Mouse (Mus musculus): ENCODE data around the gene Smap2.
"Not testable (repeated sequence)": the region's sequence is repeated elsewhere in the genome, so short reads cannot be mapped to it uniquely, and the experiment has no call there.

DNA sequence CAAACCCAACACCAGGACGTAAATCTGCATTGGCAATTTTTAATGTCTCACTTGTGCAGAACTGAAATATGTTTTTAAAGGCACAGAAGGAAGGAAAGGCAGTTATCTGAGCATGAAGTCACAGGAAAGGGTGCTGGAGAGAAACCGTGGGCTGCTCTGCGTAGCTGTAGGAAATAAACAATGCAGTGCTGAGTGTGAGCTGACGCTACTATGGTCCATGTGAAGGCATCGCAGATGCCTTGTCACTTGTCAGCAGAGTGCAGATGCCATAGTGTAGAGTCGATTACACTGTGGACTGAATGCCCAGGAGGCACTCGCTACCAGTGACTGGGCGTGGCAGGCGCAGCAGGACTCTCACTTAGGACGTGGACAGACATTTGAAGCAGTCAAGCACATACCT, 42.2 kb upstream of the Smap2 start:
- not testable (repeated sequence) for TF ChIP-seq POLR2A (IDR thresholded peaks at IDR 0.05; ENCODE audit: borderline replicate concordance, low read depth, low read length); CTCF (IDR thresholded peaks at IDR 0.05; ENCODE audit: low read depth, low read length)
